Mouse (Mus musculus) common myeloid progenitor, adult 5-6 weeks (primary cell): ENCODE measurements around the gene Ppp4r4. TPM values are rescaled to one million over a fixed set of nuclear protein-coding genes. Genes with fewer than 3 reads are reported as not detected.
"Not testable (repeated sequence)": the region's sequence is repeated elsewhere in the genome, so short reads cannot be mapped to it uniquely, and the experiment has no call there.

Experiments
- ATAC-seq: replicated peaks from 2 replicates; pipeline ENCODE4 v1.8.0; 2016; ENCODE audit warnings: low read depth, mild to moderate bottlenecking, moderate TSS enrichment, inconsistent platforms; ENCODE audit not compliant: poor library complexity, severe bottlenecking
- total RNA-seq: library from RNA; stranded (forward); fragments of 200-1000, 187-1606 nt; gene quantifications from 2 replicates; pipeline ENCODE4 v1.2.3, GENCODE M21; 2017

The Ppp4r4 gene
- total RNA-seq, 1 experiment from 2014 or later: 0.59 TPM

DNA sequence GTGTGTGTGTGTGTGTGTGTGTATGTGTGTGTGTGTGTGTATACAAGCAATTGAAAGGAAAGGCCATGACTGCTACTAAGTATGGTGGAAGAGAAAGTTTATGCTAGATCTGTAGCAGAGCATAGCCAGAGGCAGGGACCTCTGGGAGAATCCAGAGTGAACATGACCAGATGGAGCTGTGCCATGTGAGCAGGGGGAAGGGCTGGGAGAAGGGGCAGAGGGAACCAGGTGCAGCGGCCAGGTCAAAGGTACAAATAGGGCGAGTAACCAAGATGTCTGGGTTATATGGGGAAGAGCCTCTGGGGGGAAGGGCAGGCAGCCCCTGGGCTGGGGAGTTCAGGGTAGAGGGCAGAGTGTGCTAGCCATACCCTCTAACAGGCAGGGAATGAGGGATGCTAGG, 1.5 kb upstream of the Ppp4r4 start:
- ATAC-seq: no peak

- ATAC-seq: peak; percentile 10; the same call in 1 of the 2 replicates
Measured at GRCm38 (mm10) chr12:103532649-103533395, 739 bp downstream of the Ppp4r4 start.

- no peak for ATAC-seq
Measured at GRCm38 (mm10) chr12:103540429-103540828, 8.3 kb downstream of the Ppp4r4 start.

DNA sequence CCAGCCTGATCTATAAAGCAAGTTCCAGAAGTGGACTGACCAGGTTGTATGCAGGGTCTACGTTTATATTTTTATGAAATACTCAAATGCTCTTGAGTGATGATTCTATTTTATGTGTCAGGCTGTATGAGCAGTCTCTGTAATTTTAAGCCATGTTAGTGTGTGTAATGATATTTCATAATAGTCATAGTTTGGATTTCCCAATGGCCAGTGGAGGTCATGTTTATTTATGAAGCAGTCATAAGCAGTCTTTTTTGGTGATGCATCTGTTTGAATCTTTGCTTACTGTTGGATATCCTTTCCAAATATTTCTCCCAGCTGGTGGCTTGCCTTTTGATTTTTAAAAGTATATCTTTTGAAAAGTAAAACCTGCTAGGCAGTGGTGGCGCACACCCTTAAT, 11.3 kb downstream of the Ppp4r4 start:
- no peak for ATAC-seq

DNA sequence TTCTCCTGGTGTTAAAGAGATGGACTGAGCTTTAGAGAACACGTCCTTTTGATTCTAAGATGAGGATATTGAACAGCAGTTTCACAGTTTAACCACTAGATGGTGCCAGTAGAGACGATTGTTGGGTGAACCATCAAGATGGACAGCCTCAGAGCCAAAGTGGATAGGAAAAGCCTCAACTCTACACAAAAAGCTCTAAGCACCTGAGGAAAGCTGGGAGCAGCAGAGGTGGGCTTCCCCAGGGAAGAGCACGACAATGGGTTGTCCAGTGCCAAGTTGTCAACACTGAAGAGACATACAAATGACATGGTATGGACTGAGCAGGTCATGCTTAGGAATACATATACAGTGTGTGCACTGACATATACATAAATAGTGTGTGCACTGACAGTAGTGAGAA, 12.1 kb downstream of the Ppp4r4 start:
- ATAC-seq: peak; percentile 96

DNA sequence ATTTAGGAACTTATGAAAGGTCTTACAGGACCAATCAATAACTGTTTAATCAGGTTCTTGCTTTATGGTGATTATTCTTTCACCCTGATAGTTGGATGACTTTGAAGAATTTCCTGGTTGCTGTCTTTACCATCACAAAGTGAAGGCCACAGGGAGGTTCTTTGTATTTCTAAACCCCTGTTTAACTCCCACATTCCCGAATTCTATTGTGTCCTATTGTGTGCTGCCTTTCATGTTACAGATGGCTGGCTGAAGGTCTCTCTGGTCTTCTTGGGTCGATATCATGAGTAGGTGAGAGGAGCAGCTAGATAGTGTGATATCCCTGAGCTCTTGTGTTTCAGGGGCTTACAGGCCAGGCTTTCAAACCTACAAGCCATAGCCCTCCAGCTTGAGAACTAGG, 15.4 kb downstream of the Ppp4r4 start:
- no peak for ATAC-seq

- no peak for ATAC-seq
Measured at GRCm38 (mm10) chr12:103548526-103548925, 16.4 kb downstream of the Ppp4r4 start.

DNA sequence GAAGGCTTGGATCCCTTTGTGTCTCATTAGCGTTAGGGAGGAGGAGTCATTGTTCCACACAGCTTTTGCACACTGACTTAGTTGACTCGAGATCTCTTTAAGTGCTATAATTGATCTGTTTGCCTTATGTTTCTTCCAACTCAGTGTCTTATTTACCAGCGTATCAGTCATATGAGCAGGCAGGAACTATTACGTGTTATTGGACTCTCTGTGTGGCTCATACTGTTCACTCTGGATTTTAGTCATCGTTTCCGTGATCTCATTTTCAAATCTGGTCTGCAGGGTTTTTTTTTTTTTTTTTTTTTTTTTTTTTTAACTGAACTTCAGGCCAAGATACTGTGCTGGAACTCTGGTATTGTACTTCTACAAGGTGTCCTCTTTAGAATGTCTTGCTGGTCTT, 18.0 kb downstream of the Ppp4r4 start:
- ATAC-seq: no peak

- no peak for ATAC-seq
Measured at GRCm38 (mm10) chr12:103551422-103551821, 19.3 kb downstream of the Ppp4r4 start.

GRCm38 (mm10) chr12:103552506-103552905, 20.4 kb downstream of the Ppp4r4 start:
- ATAC-seq: no peak

- no peak for ATAC-seq
Measured at GRCm38 (mm10) chr12:103553497-103553896, 21.4 kb downstream of the Ppp4r4 start.

DNA sequence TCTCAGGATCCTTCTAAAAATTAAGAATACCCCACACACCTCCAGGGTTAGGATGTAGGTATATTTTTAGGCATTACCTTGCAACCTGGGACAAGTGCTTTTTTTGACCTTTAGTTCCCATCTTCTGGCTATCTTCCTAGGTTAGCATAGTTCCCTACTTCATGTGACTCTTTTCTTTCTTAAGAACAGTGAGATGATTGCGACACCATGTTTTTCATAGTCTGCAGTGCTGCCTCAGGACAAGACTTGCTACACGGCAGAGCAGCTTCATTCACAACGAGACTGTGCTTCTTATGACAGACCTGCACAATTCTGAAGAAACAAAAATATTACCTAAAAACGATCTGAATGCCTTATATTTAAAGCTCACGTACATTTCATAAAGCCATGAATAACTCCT, 24.8 kb downstream of the Ppp4r4 start:
- no peak for ATAC-seq

DNA sequence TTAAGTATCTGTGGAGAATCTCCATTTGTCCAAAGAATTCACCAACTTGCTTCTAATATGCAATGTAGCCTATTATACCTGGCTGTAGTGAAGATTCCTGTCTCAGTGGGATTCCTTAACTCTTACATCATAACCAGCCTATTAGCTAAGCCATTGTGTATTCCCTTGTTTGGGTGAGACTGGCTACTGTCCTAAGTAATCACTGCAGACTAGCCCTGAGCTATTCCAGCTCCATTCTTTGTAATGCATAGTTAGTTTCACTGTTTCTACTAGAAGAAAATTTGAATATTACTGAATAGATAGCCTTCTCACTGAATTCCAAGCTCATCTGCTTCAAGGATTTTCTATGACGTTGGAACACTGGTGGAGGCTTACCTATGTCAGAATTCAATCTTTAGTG, 32.6 kb downstream of the Ppp4r4 start:
- no peak for ATAC-seq

DNA sequence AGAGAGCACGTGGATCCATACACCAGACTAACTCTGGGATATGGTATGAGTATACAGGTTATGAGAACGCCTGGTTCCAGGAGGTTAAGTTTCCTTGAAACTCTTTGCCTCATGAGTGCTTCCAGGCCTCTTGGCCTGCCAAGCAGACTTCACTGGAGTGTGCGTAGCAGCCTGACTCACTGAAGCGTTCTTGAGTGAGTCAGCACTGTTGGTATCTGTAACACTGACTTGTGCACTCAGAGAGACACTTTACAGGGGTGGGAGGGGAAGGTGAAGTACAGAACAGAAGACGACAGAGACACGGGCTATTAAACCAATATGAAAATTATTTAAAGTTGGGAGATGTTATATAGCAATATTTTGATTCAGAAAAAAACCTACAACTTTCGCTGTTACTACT, 33.1 kb downstream of the Ppp4r4 start:
- ATAC-seq: no peak

DNA sequence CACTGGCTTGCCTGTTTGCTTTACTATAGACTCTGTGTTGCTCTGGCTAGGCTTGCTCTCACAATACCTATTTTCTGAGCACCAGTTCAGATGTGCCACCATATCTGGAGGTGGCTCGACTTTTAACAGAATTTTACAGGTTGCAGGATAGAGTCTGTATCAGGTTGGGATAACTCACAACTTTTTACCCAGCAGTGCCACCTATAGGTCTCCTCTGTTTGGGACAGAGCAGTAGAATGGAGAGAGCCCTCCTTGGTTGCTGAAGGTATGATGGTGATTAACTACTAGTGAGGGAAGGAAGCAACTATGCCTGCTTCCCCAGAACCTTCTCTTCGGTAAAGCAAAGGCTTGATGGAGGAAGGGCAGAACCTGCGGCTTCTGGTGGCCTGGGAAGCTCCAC, 35.0 kb downstream of the Ppp4r4 start:
- no peak for ATAC-seq

- ATAC-seq: no peak
Measured at GRCm38 (mm10) chr12:103569690-103570089, 37.6 kb downstream of the Ppp4r4 start.

DNA sequence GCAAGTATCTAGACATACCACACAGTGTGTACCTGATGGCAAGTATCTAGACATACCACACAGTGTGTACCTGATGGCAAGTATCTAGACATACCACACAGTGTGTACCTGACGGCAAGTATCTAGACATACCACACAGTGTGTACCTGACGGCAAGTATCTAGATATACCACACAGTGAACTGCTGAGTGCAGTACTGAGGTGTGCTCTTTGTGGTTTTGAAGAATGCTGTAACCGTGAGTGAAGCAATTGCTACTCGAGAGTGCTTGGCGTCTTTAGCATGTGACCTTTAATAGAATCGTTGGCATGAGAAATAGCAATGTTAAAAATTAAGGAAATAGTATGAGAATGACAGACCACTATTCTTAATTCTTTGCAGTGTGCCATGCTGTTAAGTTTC, 46.1 kb downstream of the Ppp4r4 start:
- not testable (repeated sequence) for ATAC-seq

DNA sequence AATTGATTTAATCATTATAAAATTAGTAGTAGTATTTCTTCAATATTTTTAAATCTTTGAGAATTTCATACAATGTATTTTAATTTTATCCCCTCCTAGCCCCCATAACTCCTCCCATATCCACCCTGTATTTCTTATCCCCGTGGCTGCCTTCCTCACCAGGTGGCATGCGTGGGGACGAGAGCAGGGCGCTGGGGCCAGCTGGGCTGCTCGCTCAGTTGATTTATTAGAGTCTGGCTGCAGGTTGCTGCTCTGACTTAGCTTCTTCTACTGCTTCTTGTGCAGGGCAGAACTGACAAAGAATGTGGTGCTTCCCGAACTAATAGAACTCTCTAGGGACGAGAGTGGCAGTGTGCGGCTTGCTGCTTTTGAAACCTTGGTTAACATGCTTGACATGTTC, 51.7 kb downstream of the Ppp4r4 start:
- no peak for ATAC-seq

GRCm38 (mm10) chr12:103598411-103598810, 66.3 kb downstream of the Ppp4r4 start:
- ATAC-seq: no peak

GRCm38 (mm10) chr12:103600364-103600763, 68.3 kb downstream of the Ppp4r4 start:
- ATAC-seq: no peak

GRCm38 (mm10) chr12:103601839-103602238, 69.8 kb downstream of the Ppp4r4 start:
- ATAC-seq: no peak

DNA sequence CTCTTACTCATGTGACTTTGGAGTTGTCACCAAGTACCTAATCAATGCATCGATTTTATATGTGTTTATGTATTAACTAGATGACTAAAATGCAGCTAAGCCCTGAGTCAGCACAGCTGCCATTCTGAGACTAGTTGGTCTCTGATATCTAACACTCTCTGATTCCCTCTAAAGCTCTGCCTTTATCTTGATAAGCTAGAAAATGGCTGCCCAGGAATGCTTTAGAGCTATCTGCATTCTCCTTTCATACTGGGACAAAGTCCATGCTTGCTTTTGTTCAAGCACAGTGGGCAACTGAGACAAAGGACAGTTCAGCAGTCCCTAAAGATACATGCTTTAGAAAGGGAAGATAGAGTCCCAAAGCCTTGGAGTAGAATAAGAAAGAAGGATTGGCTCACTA, 83.1 kb downstream of the Ppp4r4 start:
- no peak for ATAC-seq
